Mouse (Mus musculus) stomach, embryonic 15.5 days (tissue): ENCODE data around the gene P3h3. TPM values are rescaled to one million over a fixed set of nuclear protein-coding genes. Genes with fewer than 3 reads are reported as not detected.

Source experiments
- ATAC-seq: fragments of 200-750 bp; cut with Nextera tagmentation; 2 replicates; pipeline ENCODE4 v1.8.0; 2017; ENCODE audit warnings: low read depth, moderate number of reproducible peaks, moderate TSS enrichment; ENCODE audit not compliant: insufficient read depth, low FRiP score
- H3K27ac ChIP-seq: fragments of 300-500 bp; sonication (generic); 2 replicates; pipeline ENCODE4 v1.5.1; 2015; ENCODE audit warnings: mild to moderate bottlenecking, inconsistent platforms
- H3K27me3 ChIP-seq: fragments of 300-500 bp; sonication (generic); replicated peaks from 2 replicates; pipeline ENCODE4 v1.6.1; 2015; ENCODE audit warnings: inconsistent platforms
- H3K36me3 ChIP-seq: fragments of 300-500 bp; sonication (generic); 2 replicates; pipeline ENCODE4 v1.6.1; 2015; ENCODE audit warnings: inconsistent platforms
- H3K4me1 ChIP-seq: fragments of 300-500 bp; sonication (generic); 2 replicates; pipeline ENCODE4 v1.6.1; 2015; ENCODE audit warnings: inconsistent platforms
- H3K4me2 ChIP-seq: fragments of 300-500 bp; sonication (generic); 2 replicates; pipeline ENCODE4 v1.6.1; 2015; ENCODE audit warnings: mild to moderate bottlenecking, inconsistent platforms
- H3K4me3 ChIP-seq: fragments of 300-500 bp; sonication (generic); replicated peaks from 2 replicates; pipeline ENCODE4 v1.5.1; 2015; ENCODE audit warnings: inconsistent platforms
- H3K9ac ChIP-seq: fragments of 300-500 bp; sonication (generic); 2 replicates; pipeline ENCODE4 v1.6.1; 2015; ENCODE audit warnings: inconsistent platforms
- H3K9me3 ChIP-seq: fragments of 300-500 bp; sonication (generic); 2 replicates; pipeline ENCODE4 v1.6.1; 2016; ENCODE audit warnings: inconsistent platforms
- WGBS: fragments of 180-500 bp; shearing (Covaris S2); methylation state at CpG from one replicate; pipeline ENCODE4 v1.1.7; 2015; 5-methylcytosine and 5-hydroxymethylcytosine counted together
- polyA plus RNA-seq: library from polyadenylated mRNA; unstranded; fragments of >200 nt; fragmentation: Nextera tagmentation; extraction: Ambion mirVana; gene quantifications from 2 replicates; pipeline ENCODE4 v1.2.1, GENCODE M21; 2015

The P3h3 gene
- polyA plus RNA-seq, 1 experiment from 2014 or later: 28.4 TPM

DNA sequence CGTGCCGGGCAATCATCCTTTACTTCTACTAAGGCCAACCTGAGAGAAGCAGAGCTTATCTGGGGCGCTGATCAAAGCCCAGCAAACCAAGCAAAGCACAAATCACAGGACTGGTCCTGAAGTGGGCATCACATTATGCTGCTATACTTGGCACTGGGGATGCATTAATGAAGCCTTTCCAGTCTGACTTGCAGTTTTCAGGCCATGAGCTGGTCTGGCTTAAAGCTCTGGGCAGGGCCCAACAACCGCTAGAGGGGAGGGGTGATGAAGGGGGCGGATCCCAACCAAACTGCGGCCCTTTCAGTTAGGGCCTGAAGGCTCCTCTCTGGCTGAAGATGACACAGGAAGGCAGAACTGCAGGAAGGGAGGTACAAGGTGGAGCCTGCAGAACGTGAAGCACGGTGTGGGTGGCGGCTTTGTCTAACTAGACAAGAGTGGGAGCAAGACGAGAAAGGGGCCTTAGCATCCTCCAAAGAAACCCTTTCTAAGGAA lies 29.4 kb downstream of the P3h3 start:
- Histone ChIP-seq H3K4me1 (peaks cover 15% of the 10 kb centered on the region; the same call in 1 of the 2 replicates), H3K27me3 (no peaks in the 10 kb centered on the region), H3K4me3 (peak overlapping the region; percentile 79), H3K9me3 (no peaks in the 10 kb centered on the region), H3K27ac (peak overlapping the region; percentile 56; the same call in 1 of the 2 replicates), H3K4me2 (peak overlapping the region; percentile 71), H3K9ac (peak overlapping the region; percentile 25), H3K36me3 (peaks cover 25% of the 10 kb centered on the region)
- 19% methylated on average over 10 of the region's 10 CpGs for WGBS
- ATAC-seq: no peak

DNA sequence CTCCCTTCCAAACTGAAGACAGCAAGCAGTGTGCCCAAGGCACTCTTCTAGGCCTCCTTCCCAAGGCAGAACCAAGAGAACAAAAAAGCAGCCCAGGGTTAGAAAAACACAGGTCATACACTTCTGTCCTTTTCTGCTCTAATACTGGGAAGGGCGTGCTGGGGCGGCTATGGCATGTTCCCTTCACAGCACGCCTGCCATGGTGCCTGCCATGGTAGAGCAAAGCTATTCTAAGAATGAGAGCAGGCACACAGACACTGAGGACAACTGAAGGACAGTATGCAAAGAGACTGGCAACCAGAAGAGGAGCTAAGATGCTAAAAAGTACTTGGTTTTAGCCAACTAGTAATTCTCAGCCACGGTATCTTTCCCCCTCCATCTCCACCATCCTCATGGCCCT lies 35.5 kb downstream of the P3h3 start:
- 92% methylated on average over 4 of the region's 4 CpGs for WGBS
- peaks cover 68% of the 10 kb centered on the region for H3K36me3 ChIP-seq
- no peak overlapping the region for H3K4me2 ChIP-seq

DNA sequence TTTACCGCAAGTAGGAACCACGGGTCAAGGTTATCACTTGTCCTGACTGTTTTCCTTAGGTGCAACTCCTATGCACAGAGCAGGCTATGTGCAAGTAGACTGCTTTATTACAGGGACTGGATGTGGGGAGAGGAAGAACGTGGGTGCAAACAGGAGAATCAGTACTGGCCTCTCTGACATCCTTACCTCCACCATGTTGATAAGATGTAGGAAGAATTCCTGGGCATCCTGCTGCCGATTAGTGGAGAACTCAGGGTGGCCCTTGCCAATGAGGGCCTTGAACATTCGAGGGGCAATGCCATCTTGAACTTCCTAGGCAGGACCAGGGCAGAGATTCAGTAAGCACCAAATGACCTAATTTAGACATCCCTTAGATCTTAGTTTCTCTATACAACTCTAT lies 36.7 kb downstream of the P3h3 start:
- Histone ChIP-seq H3K4me3 (no peak overlapping the region), H3K36me3 (peaks cover 72% of the 10 kb centered on the region), H3K27ac (no peak overlapping the region), H3K27me3 (no peaks in the 10 kb centered on the region), H3K4me2 (no peak overlapping the region), H3K9me3 (no peaks in the 10 kb centered on the region), H3K9ac (no peak overlapping the region), H3K4me1 (no peaks in the 10 kb centered on the region)
- WGBS: 90% methylated on average over 5 of the region's 5 CpGs
- no peak for ATAC-seq

More for the DNA sequence above, 35.5 kb downstream of the P3h3 start:
- Histone ChIP-seq H3K27me3 (no peaks in the 10 kb centered on the region), H3K9ac (no peak overlapping the region), H3K27ac (no peak overlapping the region), H3K9me3 (no peaks in the 10 kb centered on the region), H3K4me3 (no peak overlapping the region), H3K4me1 (no peaks in the 10 kb centered on the region)
- no peak for ATAC-seq

DNA sequence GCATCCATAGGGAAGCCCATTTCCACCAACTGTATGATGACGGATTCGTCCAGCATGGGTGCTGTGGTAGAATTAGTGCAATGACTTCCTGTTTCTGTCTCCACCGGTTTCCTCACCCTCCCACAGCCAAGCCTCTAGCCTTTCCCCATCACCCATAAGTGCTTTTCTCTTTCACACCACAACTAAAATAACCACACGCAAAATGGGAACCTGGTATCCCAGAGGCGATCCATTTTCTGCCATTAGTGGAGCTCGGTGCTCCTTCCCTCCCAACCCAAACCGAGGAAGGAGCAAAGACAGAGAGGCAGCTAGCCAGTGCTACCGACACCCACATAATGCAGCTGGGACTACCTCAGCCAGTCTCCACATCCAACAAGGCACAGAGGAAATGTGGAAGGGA lies 39.6 kb downstream of the P3h3 start:
- no peaks in the 10 kb centered on the region for H3K27me3 ChIP-seq
- no peak overlapping the region for H3K4me3 ChIP-seq
- no peak for ATAC-seq
- 85% methylated on average over 8 of the region's 8 CpGs for WGBS
- H3K27ac ChIP-seq: no peak overlapping the region
- H3K4me2 ChIP-seq: no peak overlapping the region
- H3K4me1 ChIP-seq: peaks cover 9% of the 10 kb centered on the region
- no peaks in the 10 kb centered on the region for H3K9me3 ChIP-seq
- peaks cover 53% of the 10 kb centered on the region for H3K36me3 ChIP-seq
- H3K9ac ChIP-seq: no peak overlapping the region

DNA sequence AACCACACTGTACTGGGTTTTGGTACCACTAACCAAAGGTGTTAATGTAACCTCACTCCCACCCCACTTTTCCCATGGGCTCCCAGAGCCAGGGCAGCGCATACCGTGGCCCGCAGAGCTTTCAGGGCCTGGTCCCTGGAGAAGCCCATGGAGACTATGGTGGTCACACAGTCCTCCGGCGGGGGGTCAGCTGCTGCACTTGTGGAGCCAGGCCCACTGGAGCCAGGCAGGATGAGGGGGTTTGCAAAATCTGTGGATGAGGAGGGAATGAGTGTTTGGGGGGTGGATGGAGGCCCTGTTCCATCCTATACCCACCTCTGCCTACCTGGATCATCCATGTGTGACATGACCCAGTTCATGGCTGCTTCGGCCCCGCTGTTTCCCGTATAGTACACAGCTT lies 40.0 kb downstream of the P3h3 start:
- ATAC-seq: no peak
- Histone ChIP-seq H3K27ac (no peak overlapping the region), H3K27me3 (no peaks in the 10 kb centered on the region), H3K9ac (no peak overlapping the region), H3K4me2 (no peak overlapping the region), H3K4me3 (no peak overlapping the region), H3K9me3 (no peaks in the 10 kb centered on the region), H3K4me1 (peaks cover 12% of the 10 kb centered on the region), H3K36me3 (peaks cover 53% of the 10 kb centered on the region)
- 97% methylated on average over 8 of the region's 8 CpGs for WGBS

DNA sequence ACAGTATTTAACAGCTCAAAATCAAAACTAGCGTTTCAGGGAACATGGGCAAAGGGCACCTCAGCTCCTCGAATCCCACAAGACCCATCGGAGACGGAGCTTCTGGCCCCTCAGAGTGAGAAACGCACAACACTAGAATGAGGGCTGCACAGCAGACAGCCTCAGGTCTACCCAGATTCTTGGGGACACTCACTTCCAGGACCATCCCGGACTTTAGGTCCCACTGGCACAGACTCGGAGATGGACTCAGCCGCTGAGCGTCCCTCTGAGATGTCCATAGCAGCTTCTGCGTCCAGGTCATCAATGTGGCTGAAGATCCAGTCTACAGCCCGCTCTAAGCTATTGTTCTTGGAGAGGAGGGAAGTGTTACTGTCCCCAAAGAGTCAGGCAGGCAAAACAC lies 40.4 kb downstream of the P3h3 start:
- Histone ChIP-seq H3K9me3 (no peaks in the 10 kb centered on the region), H3K9ac (no peak overlapping the region), H3K4me2 (no peak overlapping the region), H3K4me1 (peaks cover 16% of the 10 kb centered on the region), H3K4me3 (no peak overlapping the region), H3K27me3 (no peaks in the 10 kb centered on the region), H3K36me3 (peaks cover 53% of the 10 kb centered on the region), H3K27ac (no peak overlapping the region)
- 94% methylated on average over 11 of the region's 11 CpGs for WGBS
- no peak for ATAC-seq

DNA sequence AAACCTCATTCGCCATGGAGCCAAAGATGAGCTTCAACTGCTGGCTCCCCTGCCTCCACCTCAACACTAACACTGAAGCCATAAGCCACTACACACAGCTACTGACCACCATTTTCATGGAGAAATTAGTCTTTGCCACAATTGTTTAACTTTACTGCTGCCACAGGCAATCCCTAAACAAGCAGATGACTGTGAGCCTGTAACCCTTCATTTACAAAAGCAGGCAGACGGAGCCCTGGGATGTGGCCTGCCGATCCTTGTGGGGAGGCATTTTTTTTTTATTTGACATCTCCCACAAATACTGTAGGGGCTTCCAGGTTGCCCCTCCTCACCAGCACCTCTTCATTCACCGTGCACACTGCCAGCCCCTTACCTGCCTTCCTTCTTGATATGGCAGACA lies 40.9 kb downstream of the P3h3 start:
- Histone ChIP-seq H3K4me1 (peaks cover 21% of the 10 kb centered on the region), H3K36me3 (peaks cover 53% of the 10 kb centered on the region), H3K27me3 (no peaks in the 10 kb centered on the region), H3K4me2 (no peak overlapping the region), H3K4me3 (no peak overlapping the region), H3K9ac (no peak overlapping the region), H3K27ac (no peak overlapping the region), H3K9me3 (no peaks in the 10 kb centered on the region)
- 73% methylated on average over 4 of the region's 4 CpGs for WGBS
- no peak for ATAC-seq

DNA sequence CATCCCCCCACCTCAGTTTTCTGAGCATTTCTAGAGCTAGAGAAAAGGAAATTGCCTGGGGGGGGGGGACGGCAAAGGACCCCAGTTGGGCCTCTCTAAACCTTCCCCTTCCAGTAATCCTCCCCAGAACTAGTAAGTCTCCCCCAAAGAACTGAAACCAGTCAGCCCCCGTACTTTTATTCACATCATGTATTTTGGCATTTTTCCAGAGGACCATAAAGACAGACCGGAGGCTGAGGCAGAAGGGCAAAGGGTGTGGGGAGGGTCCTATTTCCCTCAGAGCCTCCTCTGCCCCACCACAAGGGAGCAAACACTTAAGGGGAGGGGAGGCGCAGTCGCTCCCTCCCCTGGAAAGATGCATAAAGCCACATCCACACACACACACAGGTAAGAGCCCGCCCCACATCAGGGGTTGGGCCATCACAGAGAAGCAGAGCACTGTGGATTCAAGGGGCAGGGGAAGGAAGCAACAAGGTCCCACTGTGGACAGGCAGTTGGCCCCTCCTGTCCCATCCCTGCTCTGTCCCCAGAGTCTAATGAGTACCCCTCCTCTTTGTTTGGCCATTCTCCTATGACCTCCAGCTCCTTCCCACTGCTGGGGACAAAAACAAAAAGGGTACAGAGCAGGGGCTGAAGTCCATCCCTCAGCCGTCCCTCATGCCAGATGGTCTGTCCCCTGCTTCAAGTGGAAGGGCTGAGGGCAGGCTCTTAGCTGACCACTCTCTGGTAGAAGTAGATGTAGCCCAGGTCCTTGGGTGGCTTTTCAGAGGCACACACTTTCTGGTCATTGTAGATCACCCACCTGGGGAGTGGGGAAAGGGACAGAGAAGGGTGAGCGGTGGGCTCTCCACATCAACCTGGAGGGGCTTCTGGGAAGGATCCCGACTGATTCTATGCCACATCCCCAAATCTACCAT lies 42.4 kb downstream of the P3h3 start:
- Histone ChIP-seq H3K27me3 (no peaks in the 10 kb centered on the region), H3K27ac (no peak overlapping the region), H3K9me3 (no peaks in the 10 kb centered on the region), H3K4me1 (peaks cover 30% of the 10 kb centered on the region), H3K4me3 (no peak overlapping the region), H3K9ac (no peak overlapping the region), H3K36me3 (peaks cover 49% of the 10 kb centered on the region), H3K4me2 (0 out of 2 replicates have a peak overlapping the region, but pooled peaks have one; percentile 79)
- no peak for ATAC-seq
- 67% methylated on average over 9 of the region's 9 CpGs for WGBS

DNA sequence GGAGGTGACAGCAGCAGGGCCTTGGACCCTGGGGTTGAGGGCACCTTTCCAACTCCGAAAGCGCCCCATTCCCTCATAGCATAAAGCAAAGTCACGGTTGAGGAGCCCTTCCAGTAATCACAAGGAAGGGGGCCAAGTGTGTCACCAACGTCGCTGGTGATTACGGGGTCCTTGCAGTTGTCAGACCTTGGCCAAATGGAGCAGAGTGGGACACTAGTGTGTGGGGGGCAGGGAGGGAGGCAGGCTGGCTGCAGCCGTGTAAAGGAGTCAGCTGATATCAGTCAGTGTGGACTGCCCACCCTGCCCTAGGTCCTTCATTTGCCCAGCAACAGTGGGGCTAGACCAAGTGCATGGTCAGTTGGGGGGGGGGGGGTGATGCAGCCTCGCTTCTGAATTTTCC lies 43.1 kb downstream of the P3h3 start:
- peak overlapping the region; percentile 34; the same call in 1 of the 2 replicates for H3K9ac ChIP-seq
- peak; percentile 15; the same call in 1 of the 2 replicates for ATAC-seq
- no peaks in the 10 kb centered on the region for H3K9me3 ChIP-seq
- peaks cover 36% of the 10 kb centered on the region for H3K4me1 ChIP-seq
- no peaks in the 10 kb centered on the region for H3K27me3 ChIP-seq
- H3K27ac ChIP-seq: peak overlapping the region; percentile 92; the same call in 1 of the 2 replicates
- WGBS: 37% methylated on average over 8 of the region's 8 CpGs
- peaks cover 43% of the 10 kb centered on the region for H3K36me3 ChIP-seq
- H3K4me3 ChIP-seq: peak overlapping the region; percentile 68
- peak overlapping the region; percentile 79 for H3K4me2 ChIP-seq

DNA sequence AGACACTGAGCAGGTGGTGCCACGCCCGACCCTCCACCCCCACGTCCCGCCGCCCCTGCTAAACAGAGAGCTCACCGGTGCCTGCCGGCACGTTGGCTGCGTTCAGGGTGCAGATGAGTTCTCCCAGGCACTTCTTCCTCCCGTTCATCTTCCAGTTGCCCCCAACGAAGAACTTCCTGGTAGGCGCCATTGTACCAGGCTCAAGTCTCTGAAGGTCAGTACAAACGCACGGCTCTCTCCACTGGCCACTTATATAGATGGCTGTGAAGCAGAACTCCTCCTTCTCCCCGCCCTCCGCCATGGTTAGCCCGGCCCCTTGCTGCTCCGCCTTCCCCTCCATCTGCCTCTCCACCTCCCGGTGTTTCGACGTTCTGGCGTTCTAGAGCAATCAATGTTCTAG lies 43.6 kb downstream of the P3h3 start, which contains the start of gene Tpi1:
Gene Tpi1, minus strand, starts transcription at position 364 of the 400 bp plus-strand sequence.
- Histone ChIP-seq H3K4me3 (peak within 1 kb of the TSS; percentile 68), H3K27ac (peak within 1 kb of the TSS; percentile 92), H3K9me3 (no peaks in the 10 kb centered on the region), H3K4me2 (peak within 1 kb of the TSS; percentile 79), H3K36me3 (peaks cover 39% of the 10 kb centered on the region), H3K4me1 (peaks cover 39% of the 10 kb centered on the region), H3K27me3 (no peaks in the 10 kb centered on the region), H3K9ac (peak within 1 kb of the TSS; percentile 80)
- under 1% methylated on average over 22 of the region's 22 CpGs for WGBS
- peak; percentile 89 for ATAC-seq

DNA sequence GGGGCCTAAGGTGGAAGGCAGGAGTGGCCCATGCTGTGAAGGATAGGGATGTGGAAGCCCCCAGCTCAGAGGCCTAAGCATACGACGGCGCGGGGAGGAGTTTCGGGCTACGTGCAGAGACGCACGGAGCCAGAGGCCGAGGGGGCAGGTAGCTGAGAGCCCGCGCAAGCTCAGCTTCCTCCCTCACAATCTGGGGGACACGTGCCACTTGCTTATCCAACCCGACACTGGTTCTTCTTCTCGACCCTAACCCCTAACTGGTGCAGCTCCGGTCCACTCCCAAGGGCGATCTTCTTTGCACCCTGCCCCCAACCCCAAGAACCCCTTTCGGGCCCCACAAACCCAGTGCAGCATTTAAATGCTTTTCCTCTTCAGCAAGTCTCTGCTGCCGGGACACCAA lies 44.1 kb downstream of the P3h3 start:
- no peaks in the 10 kb centered on the region for H3K9me3 ChIP-seq
- peak overlapping the region; percentile 68 for H3K4me3 ChIP-seq
- peak overlapping the region; percentile 92 for H3K27ac ChIP-seq
- ATAC-seq: peak; percentile 59
- peak overlapping the region; percentile 79 for H3K4me2 ChIP-seq
- peaks cover 37% of the 10 kb centered on the region for H3K36me3 ChIP-seq
- peak overlapping the region; percentile 80 for H3K9ac ChIP-seq
- no peaks in the 10 kb centered on the region for H3K27me3 ChIP-seq
- H3K4me1 ChIP-seq: peaks cover 39% of the 10 kb centered on the region
- WGBS: 0% methylated on average over 18 of the region's 18 CpGs

DNA sequence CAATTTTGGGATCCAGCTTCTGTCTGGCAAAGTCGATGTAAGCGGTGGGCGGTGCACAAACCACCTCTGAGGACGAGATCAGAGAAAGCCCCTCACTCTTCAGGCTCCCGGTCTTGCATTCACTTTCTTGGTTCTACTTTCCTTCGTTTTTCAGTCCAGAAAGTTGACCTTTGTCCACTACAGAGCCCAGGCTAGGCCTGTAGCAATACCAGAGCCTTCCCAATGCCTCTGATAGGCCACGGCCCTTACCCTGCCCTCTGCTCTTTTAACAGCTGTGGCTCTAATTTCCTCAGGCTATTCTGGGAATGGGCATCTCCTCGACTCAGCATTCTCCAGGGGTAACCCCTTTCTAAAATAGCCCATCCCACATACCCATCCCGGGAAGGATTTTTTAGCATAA lies 44.7 kb downstream of the P3h3 start:
- Histone ChIP-seq H3K4me3 (peak overlapping the region; percentile 68), H3K4me2 (peak overlapping the region; percentile 79), H3K27ac (peak overlapping the region; percentile 92), H3K9me3 (no peaks in the 10 kb centered on the region), H3K27me3 (no peaks in the 10 kb centered on the region), H3K4me1 (peaks cover 43% of the 10 kb centered on the region), H3K36me3 (peaks cover 30% of the 10 kb centered on the region), H3K9ac (peak overlapping the region; percentile 80)
- 19% methylated on average over 9 of the region's 9 CpGs for WGBS
- no peak for ATAC-seq
